Mouse (Mus musculus): Measurements from ENCODE around the gene Oasl1. TPM values are rescaled to one million over a fixed set of nuclear protein-coding genes. Genes with fewer than 3 reads are reported as not detected.
"Not testable (repeated sequence)": the region's sequence is repeated elsewhere in the genome, so short reads cannot be mapped to it uniquely, and the experiment has no call there.

Gene Oasl1
- polyA plus RNA-seq, 1 experiment: not detected

- H3K27ac ChIP-seq (replicated peaks; ENCODE audit: low read depth, low read length): no peak overlapping the region
- no peaks in the 10 kb centered on the region for H3K4me1 ChIP-seq (ENCODE audit: control insufficient read depth, insufficient read depth, insufficient read length, low read length)
- H3K4me3 ChIP-seq (ENCODE audit: insufficient read depth, low read depth, low read length): no peak overlapping the region
Observed at GRCm38 (mm10) chr5:114913686-114914085, 9.4 kb upstream of the Oasl1 start.

GRCm38 (mm10) chr5:114914855-114915254 lies 8.2 kb upstream of the Oasl1 start:
- H3K4me1 ChIP-seq (ENCODE audit: control insufficient read depth, insufficient read depth, insufficient read length, low read length): no peaks in the 10 kb centered on the region
- H3K27ac ChIP-seq (replicated peaks; ENCODE audit: low read depth, low read length): no peak overlapping the region
- no peak overlapping the region for H3K4me3 ChIP-seq (ENCODE audit: insufficient read depth, low read depth, low read length)

- H3K4me3 ChIP-seq (ENCODE audit: insufficient read depth, low read depth, low read length): no peak overlapping the region
- no peak overlapping the region for H3K27ac ChIP-seq (replicated peaks; ENCODE audit: low read depth, low read length)
- H3K4me1 ChIP-seq (ENCODE audit: control insufficient read depth, insufficient read depth, insufficient read length, low read length): no peaks in the 10 kb centered on the region
Observed at GRCm38 (mm10) chr5:114915854-114916253, 7.2 kb upstream of the Oasl1 start.

- no peak overlapping the region for H3K4me3 ChIP-seq (ENCODE audit: insufficient read depth, low read depth, low read length)
- H3K4me1 ChIP-seq (ENCODE audit: control insufficient read depth, insufficient read depth, insufficient read length, low read length): no peaks in the 10 kb centered on the region
- no peak overlapping the region for H3K27ac ChIP-seq (replicated peaks; ENCODE audit: low read depth, low read length)
Observed at GRCm38 (mm10) chr5:114916777-114917176, 6.3 kb upstream of the Oasl1 start.

GRCm38 (mm10) chr5:114917357-114917756 lies 5.7 kb upstream of the Oasl1 start:
- H3K4me1 ChIP-seq (ENCODE audit: control insufficient read depth, insufficient read depth, insufficient read length, low read length); H3K27ac ChIP-seq (replicated peaks; ENCODE audit: low read depth, low read length); H3K4me3 ChIP-seq (ENCODE audit: insufficient read depth, low read depth, low read length): not testable (repeated sequence)

GRCm38 (mm10) chr5:114921551-114922365 lies 1.3 kb upstream of the Oasl1 start:
- H3K27ac ChIP-seq (replicated peaks; ENCODE audit: low read depth, low read length): peak overlapping the region; percentile 17; the same call in 1 of the 2 replicates
- H3K4me3 ChIP-seq (ENCODE audit: insufficient read depth, low read depth, low read length): 0 out of 2 replicates have a peak overlapping the region, but pooled peaks have one; percentile 5
- 0 out of 2 replicates have a peak, but pooled peaks cover 2% of the 10 kb centered on the region for H3K4me1 ChIP-seq (ENCODE audit: control insufficient read depth, insufficient read depth, insufficient read length, low read length)

GRCm38 (mm10) chr5:114922366-114922731 lies 691 bp upstream of the Oasl1 start:
- H3K4me3 ChIP-seq (ENCODE audit: insufficient read depth, low read depth, low read length): no peak overlapping the region
- H3K4me1 ChIP-seq (ENCODE audit: control insufficient read depth, insufficient read depth, insufficient read length, low read length): 0 out of 2 replicates have a peak, but pooled peaks cover 2% of the 10 kb centered on the region
- peak overlapping the region; percentile 17; the same call in 1 of the 2 replicates for H3K27ac ChIP-seq (replicated peaks; ENCODE audit: low read depth, low read length)

GRCm38 (mm10) chr5:114926153-114926684 lies 3.2 kb downstream of the Oasl1 start:
- Histone ChIP-seq H3K27ac (replicated peaks; ENCODE audit: low read depth, low read length) (no peak overlapping the region), H3K4me1 (ENCODE audit: control insufficient read depth, insufficient read depth, insufficient read length, low read length) (0 out of 2 replicates have a peak, but pooled peaks cover 2% of the 10 kb centered on the region), H3K4me3 (ENCODE audit: insufficient read depth, low read depth, low read length) (no peak overlapping the region)

- Histone ChIP-seq H3K4me1 (ENCODE audit: control insufficient read depth, insufficient read depth, insufficient read length, low read length) (0 out of 2 replicates have a peak, but pooled peaks cover 2% of the 10 kb centered on the region), H3K4me3 (ENCODE audit: insufficient read depth, low read depth, low read length) (no peak overlapping the region), H3K27ac (replicated peaks; ENCODE audit: low read depth, low read length) (no peak overlapping the region)
Observed at GRCm38 (mm10) chr5:114926753-114927152, 3.7 kb downstream of the Oasl1 start.

- no peaks in the 10 kb centered on the region for H3K4me1 ChIP-seq (ENCODE audit: control insufficient read depth, insufficient read depth, insufficient read length, low read length)
- no peak overlapping the region for H3K4me3 ChIP-seq (ENCODE audit: insufficient read depth, low read depth, low read length)
- no peak overlapping the region for H3K27ac ChIP-seq (replicated peaks; ENCODE audit: low read depth, low read length)
Observed at GRCm38 (mm10) chr5:114931626-114932025, 8.6 kb downstream of the Oasl1 start.

- H3K4me1 ChIP-seq (ENCODE audit: control insufficient read depth, insufficient read depth, insufficient read length, low read length): no peaks in the 10 kb centered on the region
Observed at GRCm38 (mm10) chr5:114933206-114933605, 10.2 kb downstream of the Oasl1 start.

GRCm38 (mm10) chr5:114935838-114936237 lies 12.8 kb downstream of the Oasl1 start:
- Histone ChIP-seq H3K4me1 (ENCODE audit: control insufficient read depth, insufficient read depth, insufficient read length, low read length) (no peaks in the 10 kb centered on the region), H3K4me3 (ENCODE audit: insufficient read depth, low read depth, low read length) (no peak overlapping the region), H3K27ac (replicated peaks; ENCODE audit: low read depth, low read length) (no peak overlapping the region)

More at GRCm38 (mm10) chr5:114933206-114933605, 10.2 kb downstream of the Oasl1 start:
- no peak overlapping the region for H3K4me3 ChIP-seq (ENCODE audit: insufficient read depth, low read depth, low read length)
- H3K27ac ChIP-seq (replicated peaks; ENCODE audit: low read depth, low read length): no peak overlapping the region

- H3K27ac ChIP-seq (replicated peaks; ENCODE audit: low read depth, low read length): not testable (repeated sequence)
Observed at GRCm38 (mm10) chr5:114941138-114941537, 18.1 kb downstream of the Oasl1 start.

GRCm38 (mm10) chr5:114942074-114942765 lies 19.2 kb downstream of the Oasl1 start, which contains the start of gene 2210016L21Rik:
TSS of gene 2210016L21Rik (plus strand) at chr5:114942158.
- no peaks in the 10 kb centered on the region for H3K4me1 ChIP-seq (ENCODE audit: control insufficient read depth, insufficient read depth, insufficient read length, low read length)
- no peak within 1 kb of the TSS for H3K27ac ChIP-seq (replicated peaks; ENCODE audit: low read depth, low read length)
- peak within 1 kb of the TSS; percentile 92 for H3K4me3 ChIP-seq (ENCODE audit: insufficient read depth, low read depth, low read length)

More at GRCm38 (mm10) chr5:114941138-114941537, 18.1 kb downstream of the Oasl1 start:
- H3K4me1 ChIP-seq (ENCODE audit: control insufficient read depth, insufficient read depth, insufficient read length, low read length); H3K4me3 ChIP-seq (ENCODE audit: insufficient read depth, low read depth, low read length): not testable (repeated sequence)

GRCm38 (mm10) chr5:114942766-114943130 lies 19.7 kb downstream of the Oasl1 start:
- Histone ChIP-seq H3K4me3 (ENCODE audit: insufficient read depth, low read depth, low read length) (peak overlapping the region; percentile 92), H3K27ac (replicated peaks; ENCODE audit: low read depth, low read length) (no peak overlapping the region), H3K4me1 (ENCODE audit: control insufficient read depth, insufficient read depth, insufficient read length, low read length) (no peaks in the 10 kb centered on the region)
